Mouse (Mus musculus) MEL (cell line): ENCODE data around the gene Phf1. TPM values are rescaled to one million over a fixed set of nuclear protein-coding genes. Genes with fewer than 3 reads are reported as not detected.

ENCODE experiments used
- DNase-seq: peaks from one replicate; pipeline ENCODE4 v3.0.0; 2011; ENCODE audit warnings: low read depth, low spot score
- H3K27ac ChIP-seq: 2 replicates; pipeline ENCODE4 v1.5.1; 2012; ENCODE audit warnings: low read depth, mild to moderate bottlenecking, control low read depth, low read length, moderate library complexity; ENCODE audit not compliant: control insufficient read depth
- H3K27me3 ChIP-seq, 2 experiments: fragments of 150-350 bp in 1 of 2; sonication (generic) in 1 of 2; 2 replicates each; pipeline ENCODE4 v1.6.1; 2012; ENCODE audit warnings: low read length in 2 of 2, mild to moderate bottlenecking in 2 of 2, improper control_type of control experiment in 1 of 2, moderate library complexity in 1 of 2; ENCODE audit not compliant: insufficient read depth in 2 of 2, control insufficient read depth in 1 of 2
- H3K36me3 ChIP-seq, 2 experiments: 2 replicates each; pipeline ENCODE4 v1.6.1; 2012 to 2014; ENCODE audit warnings: low read length in 2 of 2, improper control_type of control experiment in 1 of 2, inconsistent platforms in 1 of 2, mild to moderate bottlenecking in 1 of 2; ENCODE audit not compliant: insufficient read depth in 2 of 2, control insufficient read depth in 1 of 2
- H3K4me1 ChIP-seq, 2 experiments: fragments of 150-350 bp in 1 of 2; sonication (generic) in 1 of 2; 2 replicates each; pipeline ENCODE4 v1.6.1; 2012; ENCODE audit warnings: low read length in 2 of 2, improper control_type of control experiment in 1 of 2, mild to moderate bottlenecking in 1 of 2; ENCODE audit not compliant: insufficient read depth in 2 of 2, control insufficient read depth in 1 of 2
- H3K4me3 ChIP-seq, 2 experiments: fragments of 150-350 bp in 1 of 2; sonication (generic) in 1 of 2; 2 replicates each; pipeline ENCODE4 v1.5.1; 2012; ENCODE audit warnings: low read depth in 2 of 2, low read length in 2 of 2, mild to moderate bottlenecking in 2 of 2, moderate library complexity in 2 of 2, control low read depth in 1 of 2, improper control_type of control experiment in 1 of 2; ENCODE audit not compliant: control insufficient read depth in 1 of 2, insufficient read depth in 1 of 2
- H3K79me2 ChIP-seq: 2 replicates; pipeline ENCODE4 v1.6.1; 2012; ENCODE audit warnings: mild to moderate bottlenecking, low read length, moderate library complexity; ENCODE audit not compliant: control insufficient read depth, poor library complexity, insufficient read depth
- H3K9ac ChIP-seq: 2 replicates; pipeline ENCODE4 v1.6.1; 2012; ENCODE audit warnings: low read depth, mild to moderate bottlenecking, control low read depth, low read length, moderate library complexity; ENCODE audit not compliant: control insufficient read depth, poor library complexity, severe bottlenecking
- H3K9me3 ChIP-seq: fragments of 150-350 bp; sonication (generic); replicated peaks from 2 replicates; pipeline ENCODE4 v1.6.1; 2012; ENCODE audit warnings: mild to moderate bottlenecking, low read length, improper control_type of control experiment, moderate library complexity; ENCODE audit not compliant: insufficient read depth
- BHLHE40 ChIP-seq: IDR thresholded peaks from 2 replicates; pipeline ENCODE4 v1.6.1; 2012; ENCODE audit warnings: low read depth, mild to moderate bottlenecking, inconsistent platforms, low read length, improper control_type of control experiment, borderline replicate concordance
- CHD1 ChIP-seq: IDR thresholded peaks from 2 replicates; pipeline ENCODE4 v1.6.1; 2012; ENCODE audit warnings: low read depth, mild to moderate bottlenecking, inconsistent platforms, low read length, improper control_type of control experiment
- CHD2 ChIP-seq: IDR thresholded peaks from 2 replicates; pipeline ENCODE4 v1.6.1; 2011; ENCODE audit warnings: low read length, improper control_type of control experiment
- CTCF ChIP-seq, 3 experiments: IDR thresholded peaks in 2 of 3; conservative IDR thresholded peaks in 1 of 3; 2 replicates each; pipeline ENCODE4 v1.5.1; 2011 to 2012; ENCODE audit warnings: low read length in 3 of 3, low read depth in 2 of 3, mild to moderate bottlenecking in 2 of 3, improper control_type of control experiment in 1 of 3, inconsistent platforms in 1 of 3, mixed read lengths in 1 of 3, moderate library complexity in 1 of 3; ENCODE audit not compliant: control insufficient read depth in 1 of 3, insufficient read depth in 1 of 3, poor library complexity in 1 of 3, severe bottlenecking in 1 of 3
- E2F4 ChIP-seq: IDR thresholded peaks from 2 replicates; pipeline ENCODE4 v1.6.1; 2011; ENCODE audit warnings: low read depth, low read length, improper control_type of control experiment, borderline replicate concordance
- ELF1 ChIP-seq: IDR thresholded peaks from 2 replicates; pipeline ENCODE4 v1.6.1; 2014; ENCODE audit warnings: low read depth, mild to moderate bottlenecking, inconsistent platforms, low read length, improper control_type of control experiment, moderate library complexity
- EP300 ChIP-seq, 2 experiments: IDR thresholded peaks; 2 replicates each; pipeline ENCODE4 v1.6.1; 2011; ENCODE audit warnings: improper control_type of control experiment in 2 of 2, low read length in 2 of 2, low read depth in 1 of 2, mild to moderate bottlenecking in 1 of 2
- ETS1 ChIP-seq: IDR thresholded peaks from 2 replicates; pipeline ENCODE4 v1.6.1; 2012; ENCODE audit warnings: low read depth, mild to moderate bottlenecking, inconsistent platforms, low read length, improper control_type of control experiment, moderate library complexity
- GABPA ChIP-seq: IDR thresholded peaks from 2 replicates; pipeline ENCODE4 v1.6.1; 2012; ENCODE audit warnings: low read depth, mild to moderate bottlenecking, inconsistent platforms, low read length, improper control_type of control experiment, moderate library complexity
- GATA1 ChIP-seq: IDR thresholded peaks from 2 replicates; pipeline ENCODE4 v1.6.1; 2011; ENCODE audit warnings: low read depth, low read length, improper control_type of control experiment
- MYB ChIP-seq: IDR thresholded peaks from 2 replicates; pipeline ENCODE4 v1.6.1; 2011; ENCODE audit warnings: mild to moderate bottlenecking, low read depth, low read length, improper control_type of control experiment
- MYC ChIP-seq: IDR thresholded peaks from 2 replicates; pipeline ENCODE4 v1.6.1; 2011; ENCODE audit warnings: low read depth, mild to moderate bottlenecking, low read length, improper control_type of control experiment, moderate library complexity
- NELFE ChIP-seq: IDR thresholded peaks from 2 replicates; pipeline ENCODE4 v1.6.1; 2011; ENCODE audit warnings: low read depth, low read length, improper control_type of control experiment
- NRF1 ChIP-seq: IDR thresholded peaks from 2 replicates; pipeline ENCODE4 v1.6.1; 2014; ENCODE audit warnings: low read depth, mild to moderate bottlenecking, inconsistent platforms, low read length, improper control_type of control experiment, moderate library complexity; ENCODE audit not compliant: poor library complexity, insufficient read depth, severe bottlenecking
- POLR2AphosphoS2 ChIP-seq: IDR thresholded peaks from 2 replicates; pipeline ENCODE4 v1.6.1; 2011; ENCODE audit warnings: low read length, improper control_type of control experiment
- POLR2AphosphoS5 ChIP-seq: IDR thresholded peaks from 2 replicates; pipeline ENCODE4 v1.6.1; 2012; ENCODE audit warnings: low read depth, borderline replicate concordance, mild to moderate bottlenecking, inconsistent platforms, low read length, moderate library complexity, mixed read lengths
- RAD21 ChIP-seq: IDR thresholded peaks from 2 replicates; pipeline ENCODE4 v1.6.1; 2011; ENCODE audit warnings: mild to moderate bottlenecking, low read depth, low read length, improper control_type of control experiment
- RCOR1 ChIP-seq: IDR thresholded peaks from 2 replicates; pipeline ENCODE4 v1.6.1; 2012; ENCODE audit warnings: low read depth, mild to moderate bottlenecking, inconsistent platforms, low read length, improper control_type of control experiment
- SIN3A ChIP-seq: IDR thresholded peaks from 2 replicates; pipeline ENCODE4 v1.6.1; 2012; ENCODE audit warnings: low read length, improper control_type of control experiment, inconsistent platforms
- SMC3 ChIP-seq: IDR thresholded peaks from 2 replicates; pipeline ENCODE4 v1.6.1; 2011; ENCODE audit warnings: low read depth, low read length, improper control_type of control experiment
- TAL1 ChIP-seq: IDR thresholded peaks from 2 replicates; pipeline ENCODE4 v1.6.1; 2012; ENCODE audit warnings: mild to moderate bottlenecking, inconsistent platforms, low read length, moderate library complexity, mixed read lengths
- TBP ChIP-seq: IDR thresholded peaks from 2 replicates; pipeline ENCODE4 v1.8.0; 2011; ENCODE audit warnings: low read depth, low read length, improper control_type of control experiment
- TCF12 ChIP-seq: IDR thresholded peaks from 2 replicates; pipeline ENCODE4 v1.6.1; 2014; ENCODE audit warnings: low read depth, mild to moderate bottlenecking, inconsistent platforms, low read length, improper control_type of control experiment, moderate library complexity
- UBTF ChIP-seq: IDR thresholded peaks from 2 replicates; pipeline ENCODE4 v1.6.1; 2012; ENCODE audit warnings: low read depth, mild to moderate bottlenecking, inconsistent platforms, low read length, improper control_type of control experiment, moderate library complexity, borderline replicate concordance; ENCODE audit not compliant: insufficient read depth
- USF1 ChIP-seq: IDR thresholded peaks from 2 replicates; pipeline ENCODE4 v1.6.1; 2014; ENCODE audit warnings: low read depth, mild to moderate bottlenecking, inconsistent platforms, low read length, improper control_type of control experiment, moderate library complexity
- USF2 ChIP-seq, 2 experiments: IDR thresholded peaks; 2 replicates each; pipeline ENCODE4 v1.6.1; 2011 to 2012; ENCODE audit warnings: improper control_type of control experiment in 2 of 2, low read length in 2 of 2, borderline replicate concordance in 1 of 2, inconsistent platforms in 1 of 2, low read depth in 1 of 2, mild to moderate bottlenecking in 1 of 2; ENCODE audit not compliant: insufficient read depth in 1 of 2
- ZKSCAN1 ChIP-seq: IDR thresholded peaks from 2 replicates; pipeline ENCODE4 v1.6.1; 2012; ENCODE audit warnings: low read depth, mild to moderate bottlenecking, inconsistent platforms, low read length, improper control_type of control experiment, moderate library complexity
- ZMIZ1 ChIP-seq: IDR thresholded peaks from 2 replicates; pipeline ENCODE4 v1.6.1; 2012; ENCODE audit warnings: low read depth, mild to moderate bottlenecking, inconsistent platforms, low read length, improper control_type of control experiment, moderate library complexity
- ZNF384 ChIP-seq: IDR thresholded peaks from 2 replicates; pipeline ENCODE4 v1.6.1; 2012; ENCODE audit warnings: low read depth, mild to moderate bottlenecking, inconsistent platforms, low read length, improper control_type of control experiment
- polyA plus RNA-seq, 2 experiments: library from polyadenylated mRNA; stranded (reverse) in 1 of 2; unstranded in 1 of 2; fragments of >175 nt in 1 of 2; fragments of >200 nt in 1 of 2; gene quantifications; 2 replicates each; pipeline versions ENCODE4 v1.2.1 to v1.2.4; 2012; ENCODE audit warnings: low replicate concordance in 2 of 2, low read depth in 1 of 2; ENCODE audit not compliant: insufficient read length in 2 of 2, insufficient read depth in 1 of 2, missing spikeins in 1 of 2
- total RNA-seq: library from RNA; depleted of rRNA; stranded (reverse); fragments of 300-350 nt; gene quantifications from 2 replicates; pipeline ENCODE4 v1.2.3, GENCODE M21; 2012

Phf1 gene
- total and polyA plus RNA-seq, 3 experiments: 2.9 to 9.5 TPM; not detected in 1

- no peak overlapping the region for H3K27ac ChIP-seq
- H3K9me3 ChIP-seq: no peaks in the 10 kb centered on the region
- H3K27me3 ChIP-seq: no peaks in the 10 kb centered on the region
- H3K4me3 ChIP-seq: no peak overlapping the region
- peaks cover 0 to 22% of the 10 kb centered on the region in 2 experiments; a peak in 3 of 4 replicates for H3K4me1 ChIP-seq
- H3K79me2 ChIP-seq: peaks cover 34% of the 10 kb centered on the region
- H3K36me3 ChIP-seq: peaks cover 1 to 26% of the 10 kb centered on the region in 2 experiments; a peak in 2 of 4 replicates
- DNase-seq: no peak
- TF ChIP-seq CHD1: no peak
- TF ChIP-seq TAL1: no peak
- no peak for TF ChIP-seq SMC3
- TF ChIP-seq TBP: no peak
- TF ChIP-seq MYC: no peak
- no peak for TF ChIP-seq EP300 (IDR thresholded peaks at IDR 0.05; ENCODE audit: low read depth in 1 of 2, low read length in 2 of 2)
- TF ChIP-seq NRF1: no peak
- no peak for TF ChIP-seq ELF1
- no peak for TF ChIP-seq ZMIZ1
- no peak for TF ChIP-seq E2F4
- TF ChIP-seq CHD2: no peak
- no peak for TF ChIP-seq ETS1
- H3K9ac ChIP-seq: no peak overlapping the region
Observed at GRCm38 (mm10) chr17:26971247-26971905, 38.5 kb downstream of the Phf1 start.

- Histone ChIP-seq H3K36me3 (peaks cover 3 to 26% of the 10 kb centered on the region in 2 experiments; a peak in 3 of 4 replicates), H3K9ac (peak overlapping the region; percentile 86), H3K27ac (peak overlapping the region; percentile 62), H3K27me3 (no peaks in the 10 kb centered on the region), H3K79me2 (peaks cover 37% of the 10 kb centered on the region), H3K4me1 (peaks cover 0 to 22% of the 10 kb centered on the region in 2 experiments; a peak in 3 of 4 replicates), H3K9me3 (no peaks in the 10 kb centered on the region), H3K4me3 (peak overlapping the region; percentile 73 to 87)
- no peak for TF ChIP-seq MYB
- TF ChIP-seq SIN3A: no peak
- no peak for TF ChIP-seq TBP
- TF ChIP-seq CHD1: peak; percentile 71; the same call in 1 of the 2 replicates
- TF ChIP-seq USF2 (IDR thresholded peaks at IDR 0.05; ENCODE audit: borderline replicate concordance in 1 of 2, insufficient read depth in 1 of 2, low read depth in 1 of 2, low read length in 2 of 2): no peak
- no peak for TF ChIP-seq TCF12
- no peak for TF ChIP-seq GABPA
- no peak for TF ChIP-seq E2F4
- TF ChIP-seq CTCF (IDR thresholded peaks at IDR 0.05 in 2 of 3, conservative IDR thresholded peaks at IDR 0.05 in 1 of 3; ENCODE audit: control insufficient read depth in 1 of 3, insufficient read depth in 1 of 3, low read depth in 2 of 3, low read length in 3 of 3, poor library complexity in 1 of 3, severe bottlenecking in 1 of 3): no peak
- 0 out of 2 replicates have a peak, but pooled peaks have one; percentile 4 for TF ChIP-seq ZKSCAN1
- no peak for TF ChIP-seq SMC3
- TF ChIP-seq MYC: no peak
- peak; percentile 89 for TF ChIP-seq ZNF384
- TF ChIP-seq RAD21: no peak
- TF ChIP-seq UBTF: no peak
- no peak for TF ChIP-seq EP300 (IDR thresholded peaks at IDR 0.05; ENCODE audit: low read depth in 1 of 2, low read length in 2 of 2)
- no peak for TF ChIP-seq BHLHE40
- no peak for TF ChIP-seq NELFE
- TF ChIP-seq TAL1: no peak
- TF ChIP-seq ZMIZ1: no peak
- no peak for TF ChIP-seq ELF1
- no peak for TF ChIP-seq POLR2AphosphoS5
- no peak for TF ChIP-seq GATA1
- TF ChIP-seq USF1: no peak
- TF ChIP-seq POLR2AphosphoS2: no peak; the same call in 1 of the 2 replicates
- TF ChIP-seq ETS1: no peak
- TF ChIP-seq RCOR1: no peak
- DNase-seq: no peak
Observed at GRCm38 (mm10) chr17:26972107-26972506, 39.3 kb downstream of the Phf1 start.
